Mouse (Mus musculus): ENCODE results near the gene Grik5.

GRCm38 (mm10) chr7:24964897-24965535 is 107.1 kb downstream of the Grik5 start:
- TF ChIP-seq CTCF (IDR thresholded peaks at IDR 0.05; ENCODE audit: low read depth) (peak; percentile 80), EP300 (optimal IDR thresholded peaks at IDR 0.05) (no peak)
